Mouse (Mus musculus): Measurements from ENCODE around the gene Mbd3.

Mbd3 gene

GRCm38 (mm10) chr10:80399191-80399972 lies at the start of gene Mbd3:
Gene Mbd3 (minus strand): TSS chr10:80399550.
- DNase-seq (ENCODE audit: low read depth, low spot score): peak; percentile 99

GRCm38 (mm10) chr10:80445898-80446601 lies 46.7 kb upstream of the Mbd3 start:
- peak; percentile 66 for DNase-seq (ENCODE audit: low read depth, low spot score)

GRCm38 (mm10) chr10:80445052-80445451 lies 45.7 kb upstream of the Mbd3 start:
- DNase-seq (ENCODE audit: low read depth, low spot score): no peak

GRCm38 (mm10) chr10:80444339-80445045 lies 45.1 kb upstream of the Mbd3 start:
- no peak for DNase-seq (ENCODE audit: low read depth, low spot score)

- DNase-seq (ENCODE audit: low read depth, low spot score): no peak
These were observed 44.4 kb upstream of the Mbd3 start for GRCm38 (mm10) chr10:80443575-80444278.

GRCm38 (mm10) chr10:80442989-80443388 lies 43.6 kb upstream of the Mbd3 start:
- no peak for DNase-seq (ENCODE audit: low read depth, low spot score)

GRCm38 (mm10) chr10:80441598-80441997 lies 42.2 kb upstream of the Mbd3 start:
- no peak for DNase-seq (ENCODE audit: low read depth, low spot score)

GRCm38 (mm10) chr10:80440031-80440430 lies 40.7 kb upstream of the Mbd3 start:
- DNase-seq (ENCODE audit: low read depth, low spot score): no peak

- DNase-seq (ENCODE audit: low read depth, low spot score): no peak
These were observed 38.6 kb upstream of the Mbd3 start for GRCm38 (mm10) chr10:80437973-80438372.

GRCm38 (mm10) chr10:80436276-80436675 lies 36.9 kb upstream of the Mbd3 start:
- DNase-seq (ENCODE audit: low read depth, low spot score): no peak

GRCm38 (mm10) chr10:80435764-80436163 lies 36.4 kb upstream of the Mbd3 start:
- DNase-seq (ENCODE audit: low read depth, low spot score): no peak

- no peak for DNase-seq (ENCODE audit: low read depth, low spot score)
These were observed 35.5 kb upstream of the Mbd3 start for GRCm38 (mm10) chr10:80434823-80435222.

GRCm38 (mm10) chr10:80434233-80434592 lies 34.9 kb upstream of the Mbd3 start:
- no peak for DNase-seq (ENCODE audit: low read depth, low spot score)

- DNase-seq (ENCODE audit: low read depth, low spot score): peak; percentile 93
These were observed 34.3 kb upstream of the Mbd3 start, which contains the start of gene Tcf3 for GRCm38 (mm10) chr10:80433513-80434232. Gene Tcf3 (minus strand): TSS chr10:80433647.

GRCm38 (mm10) chr10:80432936-80433512 lies 33.7 kb upstream of the Mbd3 start:
- no peak for DNase-seq (ENCODE audit: low read depth, low spot score)

GRCm38 (mm10) chr10:80432387-80432785 lies 33.0 kb upstream of the Mbd3 start:
- no peak for DNase-seq (ENCODE audit: low read depth, low spot score)

- DNase-seq (ENCODE audit: low read depth, low spot score): no peak
These were observed 32.4 kb upstream of the Mbd3 start for GRCm38 (mm10) chr10:80431570-80432386.

GRCm38 (mm10) chr10:80430375-80430980 lies 31.1 kb upstream of the Mbd3 start:
- no peak for DNase-seq (ENCODE audit: low read depth, low spot score)

- DNase-seq (ENCODE audit: low read depth, low spot score): no peak
These were observed 30.4 kb upstream of the Mbd3 start for GRCm38 (mm10) chr10:80429800-80430199.

Data from c-Kit-negative CD71-positive TER-119-positive erythroid progenitor cells, embryonic 14.5 days (primary cell).